Mouse (Mus musculus) adipose tissue, adult 10 weeks (tissue): Measurements from ENCODE around the gene Srxn1. TPM values are rescaled to one million over a fixed set of nuclear protein-coding genes. Genes with fewer than 3 reads are reported as not detected.

Experiments used
- polyA plus RNA-seq: library from polyadenylated mRNA; stranded (reverse); fragments of 350-450 nt; fragmentation: Illumina TruSeq; extraction: RNeasy Lipid Tissue Mini Kit (QIAGEN cat#74804); gene quantifications from one replicate; pipeline ENCODE4 v1.2.3, GENCODE M21; 2014; ENCODE audit warnings: low read depth, low replicate concordance

Srxn1 gene
- polyA plus RNA-seq: 62.8 TPM

DNA sequence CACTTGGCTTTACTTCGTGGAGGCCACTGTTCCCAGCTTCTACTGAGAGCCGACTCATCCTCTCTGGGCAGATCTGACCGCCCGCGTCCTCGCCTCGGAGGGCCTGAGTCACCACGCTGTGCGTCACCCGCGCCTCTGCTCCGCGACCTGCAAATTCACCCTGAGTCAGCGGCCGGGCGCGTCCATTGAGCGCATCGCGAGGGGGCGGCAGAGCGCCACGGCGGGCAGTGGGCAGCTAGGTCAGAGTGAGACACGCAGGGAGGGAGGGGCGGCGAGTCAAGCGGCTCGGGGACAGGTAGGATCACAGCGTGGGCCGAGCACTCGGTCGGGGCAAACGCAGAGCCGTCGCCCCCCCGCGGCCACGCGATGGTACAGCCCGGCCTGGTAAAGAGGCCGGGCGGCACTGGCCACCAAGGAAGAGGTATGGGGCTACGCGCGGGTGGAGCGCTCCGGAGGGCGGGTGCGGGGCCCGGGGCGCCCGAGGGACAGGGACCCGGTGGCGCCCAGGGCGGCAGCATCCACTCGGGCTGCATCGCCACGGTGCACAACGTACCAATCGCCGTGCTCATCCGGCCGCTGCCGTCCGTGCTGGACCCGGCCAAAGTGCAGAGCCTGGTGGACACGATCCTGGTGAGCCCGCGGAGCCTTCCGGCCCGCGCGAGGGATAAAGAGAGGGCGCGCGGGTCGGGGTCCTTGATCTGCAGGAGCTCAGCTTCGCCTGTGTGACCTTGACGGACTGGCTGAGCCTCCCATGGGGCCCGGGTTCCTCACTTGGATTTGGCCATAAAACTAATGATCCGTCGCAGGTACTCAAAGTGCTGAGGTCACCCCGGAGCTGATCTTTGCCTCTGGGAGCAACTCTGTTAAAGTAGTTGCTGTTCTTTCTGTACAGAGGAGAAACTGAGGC is at the start of gene Srxn1:
TSS of gene Srxn1 (plus strand) at position 199 of the 907 bp plus-strand sequence.

DNA sequence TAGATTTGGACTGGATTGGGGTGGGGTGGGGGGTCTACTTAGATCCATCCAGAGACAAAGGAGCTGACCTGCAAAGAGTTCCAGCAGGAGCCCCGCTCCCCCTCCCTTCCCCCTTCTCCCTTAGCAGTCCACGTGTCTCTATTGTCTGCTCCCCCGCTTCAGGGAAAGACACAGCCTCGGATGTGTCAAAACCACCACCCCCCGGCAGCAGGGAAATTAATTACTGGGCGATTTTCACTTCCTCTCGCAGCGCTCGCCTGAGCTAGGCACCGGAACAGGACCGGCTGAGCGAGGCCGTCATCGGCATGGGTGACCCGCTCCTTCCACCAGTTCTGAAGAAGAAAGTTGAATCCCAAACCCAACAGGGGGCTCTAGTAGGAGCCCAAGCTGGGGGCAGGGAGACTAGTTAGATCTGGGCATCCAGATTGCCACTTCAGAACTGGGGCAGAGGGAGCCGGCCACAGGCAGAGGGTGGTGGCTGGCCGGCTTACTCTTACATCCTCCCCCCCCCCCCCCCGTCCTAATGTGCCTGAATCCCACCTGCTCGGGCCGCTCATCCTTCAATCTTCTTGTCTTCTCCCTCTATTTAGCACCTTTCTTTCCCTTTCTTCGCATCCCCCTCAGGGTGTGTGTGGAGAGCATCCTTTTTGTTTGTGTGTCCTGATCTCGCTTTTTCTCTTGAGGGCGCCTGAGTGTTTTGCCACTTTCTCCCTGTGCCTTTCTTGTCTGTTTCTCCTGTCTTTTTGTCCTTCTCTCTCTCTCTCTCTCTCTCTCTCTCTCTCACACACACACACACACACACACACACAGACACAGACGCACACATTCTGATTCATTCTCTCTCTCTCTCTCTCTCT is 24.4 kb upstream of the Srxn1 start, which contains the start of gene Scrt2:
TSS of gene Scrt2 (plus strand) at position 845 of the 857 bp plus-strand sequence.

GRCm38 (mm10) chr2:152143279-152144157 is 38.2 kb downstream of the Srxn1 start, which contains the start of gene Tcf15:
Gene Tcf15, plus strand, starts transcription at chr2:152143561.

Other genes with a start within 250 kb of the Srxn1 start
- 14.7 TPM for gene Angpt4, start 194.3 kb upstream of the Srxn1 start, polyA plus RNA-seq
- 14.3 TPM for gene Fam110a, start 125.3 kb upstream of the Srxn1 start, polyA plus RNA-seq
- gene Slc52a3, start 109.0 kb upstream of the Srxn1 start, polyA plus RNA-seq: 26.7 TPM
- 0.58 TPM for gene Scrt2, start 24.0 kb upstream of the Srxn1 start, polyA plus RNA-seq
- gene Tcf15, start 38.0 kb downstream of the Srxn1 start, polyA plus RNA-seq: 6.0 TPM
- 53.3 TPM for gene Csnk2a1, start 121.3 kb downstream of the Srxn1 start, polyA plus RNA-seq
- 64.9 TPM for gene Tbc1d20, start 188.3 kb downstream of the Srxn1 start, polyA plus RNA-seq
- 61.0 TPM for gene Rbck1, start 227.1 kb downstream of the Srxn1 start, polyA plus RNA-seq
- 3.1 TPM for gene Trib3, start 238.5 kb downstream of the Srxn1 start, polyA plus RNA-seq